Comparison of ENCODE assay signal across 28 mouse cellular contexts in genomic region chr11:68117878-68118660, GRCm38 (mm10).
DNase-seq lines count a peak whose midpoint lies in the region; ATAC-seq and TF ChIP-seq lines count a peak whose summit lies in the region.
"Had no signal": no experiment of that assay in that cellular context is flagged by ENCODE, and none has a peak within 500 bp of the region (broad histone marks: within the 10 kb centered on the region; RNA-seq: fewer than 3 reads in every experiment).

No protein-coding gene starts in this region.

- no peak for TF ChIP-seq EP300 in ES-Bruce4 (IDR thresholded peaks at IDR 0.05; ENCODE audit: insufficient read depth, low read depth, low read length)

- 92% methylated on average over 10 of the region's 10 CpGs for WGBS in forebrain, embryonic 10.5 days
- WGBS in forebrain, embryonic 16.5 days, result 88% methylated on average over 10 of the region's 10 CpGs

- H3K4me2 ChIP-seq in forebrain, embryonic 16.5 days (ENCODE audit: low read length), result no peak overlapping the region
- H3K4me2 ChIP-seq: heart, embryonic 15.5 days; limb, embryonic 13.5 days; liver, embryonic 13.5 days; lung, embryonic 14.5 days; midbrain, embryonic 15.5 days; neural tube, embryonic 12.5 days had no signal

- H3K9ac ChIP-seq in forebrain, embryonic 16.5 days (replicated peaks; ENCODE audit: low read depth, low read length), result no peak overlapping the region
- H3K9ac ChIP-seq in ES-Bruce4 (ENCODE audit: low read depth, poor library complexity, severe bottlenecking), result no peak overlapping the region
- H3K9ac ChIP-seq: forebrain, postnatal 0 days; heart, embryonic 15.5 days; limb, embryonic 13.5 days; liver, embryonic 13.5 days; lung, embryonic 14.5 days; midbrain, embryonic 15.5 days; neural tube, embryonic 12.5 days had no signal

- H3K27me3 ChIP-seq in forebrain, embryonic 10.5 days (ENCODE audit: poor library complexity, severe bottlenecking), result peaks cover 20% of the 10 kb centered on the region
- H3K27me3 ChIP-seq in forebrain, embryonic 16.5 days (replicated peaks; ENCODE audit: control insufficient read depth, insufficient read depth, low read length), result no peaks in the 10 kb centered on the region
- H3K27me3 ChIP-seq in ES-Bruce4 (ENCODE audit: control insufficient read depth, insufficient read depth, low read length, poor library complexity, severe bottlenecking), result no peaks in the 10 kb centered on the region
- H3K27me3 ChIP-seq: heart, embryonic 15.5 days; limb, embryonic 13.5 days; liver, embryonic 13.5 days; megakaryocyte, embryonic 14.5 days; midbrain, embryonic 15.5 days; neural tube, embryonic 12.5 days had no signal

- H3K4me3 ChIP-seq in forebrain, embryonic 10.5 days, result no peak overlapping the region
- no peak overlapping the region for H3K4me3 ChIP-seq in forebrain, embryonic 16.5 days (replicated peaks; ENCODE audit: low read length)
- no peak overlapping the region for H3K4me3 ChIP-seq in ES-Bruce4 (ENCODE audit: low read depth, low read length)
- H3K4me3 ChIP-seq: embryonic facial prominence, embryonic 10.5 days; heart, embryonic 15.5 days; layer of hippocampus, adult 2 months; limb, embryonic 13.5 days; liver, embryonic 13.5 days; megakaryocyte, embryonic 14.5 days; midbrain, embryonic 15.5 days; neural tube, embryonic 12.5 days had no signal

- DNase-seq in forebrain, embryonic 10.5 days (ENCODE audit: extremely low spot score, low spot score), result no peak
- DNase-seq in cerebellum, adult 18-20 months, result peak; percentile 75 to 81
- peak; percentile 76 to 77 for DNase-seq in cerebellum, postnatal 14 days
- DNase-seq in spleen, postnatal 4 days (ENCODE audit: low spot score in 2 of 2), result no peak
- DNase-seq in embryo, embryonic 9.5 days (ENCODE audit: extremely low spot score), result no peak
- DNase-seq: adrenal gland, postnatal 36 days; forebrain, postnatal 0 days; gastrocnemius, postnatal 14 days; heart, postnatal 36 days; kidney, adult 9 months; kidney, postnatal 25 days; layer of hippocampus, postnatal 36 days; liver, embryonic 13.5 days; lung, embryonic 14.5 days; retina, postnatal 1 day; right cerebral cortex, postnatal 25 days; thymus, postnatal 25 days had no signal

- no peaks in the 10 kb centered on the region for H3K36me3 ChIP-seq in forebrain, embryonic 10.5 days (replicated peaks)
- H3K36me3 ChIP-seq in forebrain, embryonic 16.5 days (ENCODE audit: control insufficient read depth, insufficient read depth), result no peaks in the 10 kb centered on the region
- no peaks in the 10 kb centered on the region for H3K36me3 ChIP-seq in ES-Bruce4 (ENCODE audit: control insufficient read depth, insufficient read depth, low read length, poor library complexity, severe bottlenecking)
- H3K36me3 ChIP-seq: embryonic facial prominence, embryonic 10.5 days; heart, embryonic 15.5 days; limb, embryonic 13.5 days; liver, embryonic 13.5 days; midbrain, embryonic 15.5 days; neural tube, embryonic 12.5 days had no signal

- TF ChIP-seq CTCF in ES-Bruce4 (IDR thresholded peaks at IDR 0.05; ENCODE audit: low read depth, low read length), result no peak

- TF ChIP-seq POLR2A in ES-Bruce4 (IDR thresholded peaks at IDR 0.05; ENCODE audit: insufficient read depth, low read length), result no peak

- no peak for ATAC-seq in forebrain, embryonic 16.5 days
- ATAC-seq: forebrain, postnatal 0 days; hindbrain, embryonic 16.5 days; intestine, embryonic 16.5 days; midbrain, embryonic 15.5 days had no signal

- H3K9me3 ChIP-seq in forebrain, embryonic 10.5 days, result no peaks in the 10 kb centered on the region
- no peaks in the 10 kb centered on the region for H3K9me3 ChIP-seq in forebrain, embryonic 16.5 days (ENCODE audit: control insufficient read depth, low read length)
- 0 out of 2 replicates have a peak, but pooled peaks cover 3% of the 10 kb centered on the region for H3K9me3 ChIP-seq in ES-Bruce4 (replicated peaks; ENCODE audit: control insufficient read depth, insufficient read depth, low read length, poor library complexity, severe bottlenecking)
- H3K9me3 ChIP-seq: embryonic facial prominence, embryonic 10.5 days; heart, embryonic 15.5 days; limb, embryonic 13.5 days; liver, embryonic 13.5 days; megakaryocyte, embryonic 14.5 days; midbrain, embryonic 15.5 days; neural tube, embryonic 12.5 days had no signal

- H3K27ac ChIP-seq in forebrain, embryonic 10.5 days, result 0 out of 2 replicates have a peak overlapping the region, but pooled peaks have one; percentile 35
- H3K27ac ChIP-seq in forebrain, embryonic 16.5 days (ENCODE audit: low read length), result no peak overlapping the region
- H3K27ac ChIP-seq in ES-Bruce4 (ENCODE audit: insufficient read depth, low read length), result peak overlapping the region; percentile 12; the same call in 1 of the 2 replicates
- H3K27ac ChIP-seq: embryonic facial prominence, embryonic 10.5 days; heart, embryonic 15.5 days; layer of hippocampus, adult 2 months; limb, embryonic 13.5 days; liver, embryonic 13.5 days; midbrain, embryonic 15.5 days; neural tube, embryonic 12.5 days had no signal

- peaks cover 45% of the 10 kb centered on the region for H3K4me1 ChIP-seq in forebrain, embryonic 10.5 days
- H3K4me1 ChIP-seq in forebrain, embryonic 16.5 days (replicated peaks; ENCODE audit: control insufficient read depth, insufficient read depth, low read length), result peaks cover 16% of the 10 kb centered on the region
- no peaks in the 10 kb centered on the region for H3K4me1 ChIP-seq in ES-Bruce4 (ENCODE audit: control insufficient read depth, insufficient read depth, low read length)
- H3K4me1 ChIP-seq: liver, embryonic 13.5 days had no signal

Comparison
In these comparisons a context has a peak if more than half of its experiments do, and no peak if none do; other contexts are left out.
1. DNase-seq: peak in cerebellum, adult 18-20 months (2 of 2) and cerebellum, postnatal 14 days (2 of 2); none in forebrain, embryonic 10.5 days (single experiment), spleen, postnatal 4 days (0 of 2) and embryo, embryonic 9.5 days (single experiment).